Comparison of ENCODE assay signal across 13 mouse cellular contexts in genomic region chr1:106346776-106347175, GRCm38 (mm10).
A peak's percentile ranks its signal among the peaks of the same experiment; 100 is the strongest.
DNase-seq lines count a peak whose midpoint lies in the region; ATAC-seq and TF ChIP-seq lines count a peak whose summit lies in the region.
"Had no signal": no experiment of that assay in that cellular context is flagged by ENCODE, and none has a peak within 500 bp of the region (broad histone marks: within the 10 kb centered on the region; RNA-seq: fewer than 3 reads in every experiment).

No protein-coding gene starts in this region.

- no peak overlapping the region for H3K4me2 ChIP-seq in liver, embryonic 14.5 days (ENCODE audit: low read depth)
- H3K4me2 ChIP-seq in liver, embryonic 12.5 days = no peak overlapping the region
- no peak overlapping the region for H3K4me2 ChIP-seq in forebrain, embryonic 12.5 days

- no peak overlapping the region for H3K9ac ChIP-seq in liver, embryonic 14.5 days (replicated peaks)
- H3K9ac ChIP-seq in liver, embryonic 12.5 days = no peak overlapping the region
- no peak overlapping the region for H3K9ac ChIP-seq in forebrain, embryonic 12.5 days
- H3K9ac ChIP-seq: forebrain, postnatal 0 days had no signal

- DNase-seq in gastrocnemius, adult 2 months = no peak
- no peak for DNase-seq in gastrocnemius, postnatal 25 days
- no peak for DNase-seq in liver, embryonic 14.5 days (ENCODE audit: low read depth in 3 of 3, low spot score in 3 of 3)
- peak; percentile 48 for DNase-seq in A20 (ENCODE audit: low read depth, low spot score)
- DNase-seq in ZHBTc4 (ENCODE audit: low read depth, low spot score) = peak; percentile 57
- no peak for DNase-seq in layer of hippocampus, postnatal 10 days (ENCODE audit: low spot score in 2 of 2)
- DNase-seq: forebrain, postnatal 0 days; kidney, adult 8-10 months; layer of hippocampus, adult 9-11 months had no signal

- intact Hi-C loops in gastrocnemius, adult 2 months (cut with DNase I) = no loop called here

- 76% methylated on average over 3 of the region's 3 CpGs for WGBS in liver, embryonic 14.5 days (ENCODE audit: insufficient replicate concordance)
- WGBS in liver, embryonic 12.5 days (ENCODE audit: insufficient replicate concordance) = 83% methylated on average over 3 of the region's 3 CpGs
- 96% methylated on average over 3 of the region's 3 CpGs for WGBS in forebrain, embryonic 12.5 days

- no peak for TF ChIP-seq EP300 in liver, embryonic 14.5 days (IDR thresholded peaks at IDR 0.05; ENCODE audit: low read depth)

- peak; percentile 37; the same call in 1 of the 2 replicates for TF ChIP-seq CTCF in gastrocnemius, adult 2 months (IDR thresholded peaks at IDR 0.05)
- TF ChIP-seq CTCF in liver, embryonic 14.5 days (IDR thresholded peaks at IDR 0.05; ENCODE audit: low read depth) = peak; percentile 26; the same call in 1 of the 2 replicates

- no peak overlapping the region for H3K27ac ChIP-seq in gastrocnemius, adult 2 months
- no peak overlapping the region for H3K27ac ChIP-seq in liver, embryonic 14.5 days
- no peak overlapping the region for H3K27ac ChIP-seq in liver, embryonic 12.5 days
- no peak overlapping the region for H3K27ac ChIP-seq in forebrain, embryonic 12.5 days
- H3K27ac ChIP-seq: hindbrain, embryonic 10.5 days had no signal

- H3K9me3 ChIP-seq in liver, embryonic 14.5 days (ENCODE audit: control insufficient read depth, low read length) = no peaks in the 10 kb centered on the region
- H3K9me3 ChIP-seq in liver, embryonic 12.5 days (replicated peaks) = no peaks in the 10 kb centered on the region
- H3K9me3 ChIP-seq in forebrain, embryonic 12.5 days = no peaks in the 10 kb centered on the region
- H3K9me3 ChIP-seq: hindbrain, embryonic 10.5 days had no signal

- H3K4me3 ChIP-seq in gastrocnemius, adult 2 months = no peak overlapping the region
- no peak overlapping the region for H3K4me3 ChIP-seq in liver, embryonic 14.5 days (ENCODE audit: insufficient read depth in 1 of 2, low read depth in 2 of 2, low read length in 2 of 2)
- H3K4me3 ChIP-seq in liver, embryonic 12.5 days = no peak overlapping the region
- H3K4me3 ChIP-seq in forebrain, embryonic 12.5 days (replicated peaks) = no peak overlapping the region
- H3K4me3 ChIP-seq: hindbrain, embryonic 10.5 days; megakaryocyte, embryonic 14.5 days had no signal

- no peaks in the 10 kb centered on the region for H3K36me3 ChIP-seq in liver, embryonic 14.5 days (replicated peaks; ENCODE audit: control insufficient read depth, insufficient read depth, low read depth)
- H3K36me3 ChIP-seq in liver, embryonic 12.5 days = peaks cover 3% of the 10 kb centered on the region; the same call in 1 of the 2 replicates
- peaks cover 44% of the 10 kb centered on the region for H3K36me3 ChIP-seq in forebrain, embryonic 12.5 days (replicated peaks)

- no peaks in the 10 kb centered on the region for H3K27me3 ChIP-seq in liver, embryonic 14.5 days (ENCODE audit: control insufficient read depth, insufficient read depth, low read length)
- H3K27me3 ChIP-seq in liver, embryonic 12.5 days (replicated peaks) = no peaks in the 10 kb centered on the region
- H3K27me3 ChIP-seq in forebrain, embryonic 12.5 days = no peaks in the 10 kb centered on the region
- H3K27me3 ChIP-seq: megakaryocyte, embryonic 14.5 days had no signal

- H3K4me1 ChIP-seq in liver, embryonic 14.5 days (replicated peaks; ENCODE audit: control insufficient read depth in 2 of 2, insufficient read depth in 2 of 2, low read length in 1 of 2) = no peaks in the 10 kb centered on the region
- H3K4me1 ChIP-seq in liver, embryonic 12.5 days = no peaks in the 10 kb centered on the region
- H3K4me1 ChIP-seq in forebrain, embryonic 12.5 days = no peaks in the 10 kb centered on the region
- H3K4me1 ChIP-seq: hindbrain, embryonic 10.5 days had no signal

- ATAC-seq in liver, embryonic 14.5 days (ENCODE audit: insufficient read depth) = no peak
- no peak for ATAC-seq in liver, embryonic 12.5 days
- no peak for ATAC-seq in forebrain, embryonic 12.5 days (ENCODE audit: low FRiP score)
- ATAC-seq: forebrain, postnatal 0 days had no signal

Comparison
In these comparisons a context has a peak if more than half of its experiments do, and no peak if none do; other contexts are left out.
1. DNase-seq: peak in A20 (single experiment) and ZHBTc4 (single experiment); none in gastrocnemius, adult 2 months (single experiment), gastrocnemius, postnatal 25 days (single experiment), liver, embryonic 14.5 days (0 of 3) and layer of hippocampus, postnatal 10 days (0 of 2).